Mouse (Mus musculus) midbrain, postnatal 0 days (tissue): ENCODE measurements at regions not wholly inside any gene's neighbourhood (a gene's known extent, or its start where the extent isn't known, plus 50 kb on each side); places are given as distances from the start of the nearest gene placed in this dataset.

Experiments used
- ATAC-seq: fragments of 200-750 bp; cut with Nextera tagmentation; 2 replicates; pipeline ENCODE4 v1.8.0; 2017; ENCODE audit warnings: moderate number of reproducible peaks, mild to moderate bottlenecking, moderate TSS enrichment, moderate library complexity; ENCODE audit not compliant: low FRiP score
- DNase-seq: peaks from one replicate; pipeline ENCODE4 v3.0.0-alpha.2; 2015; ENCODE audit warnings: low spot score
- H3K27ac ChIP-seq: fragments of 300-500 bp; sonication (generic); 2 replicates; pipeline ENCODE4 v1.5.1; 2014; ENCODE audit warnings: low read depth, mild to moderate bottlenecking, low read length, mixed read lengths
- H3K27me3 ChIP-seq: fragments of 300-500 bp; sonication (generic); 2 replicates; pipeline ENCODE4 v1.6.1; 2014; ENCODE audit warnings: low read length, control low read depth, mixed read lengths; ENCODE audit not compliant: insufficient read depth
- H3K36me3 ChIP-seq: fragments of 300-500 bp; sonication (generic); 2 replicates; pipeline ENCODE4 v1.6.1; 2014; ENCODE audit warnings: low read length, control low read depth, mixed read lengths; ENCODE audit not compliant: insufficient read depth
- H3K4me1 ChIP-seq: fragments of 300-500 bp; sonication (generic); 2 replicates; pipeline ENCODE4 v1.6.1; 2014; ENCODE audit warnings: mild to moderate bottlenecking, control low read depth, antibody characterized with exemption, low read length, mixed read lengths; ENCODE audit not compliant: insufficient read depth
- H3K4me2 ChIP-seq: fragments of 300-500 bp; sonication (generic); 2 replicates; pipeline ENCODE4 v1.6.1; 2014; ENCODE audit warnings: low read depth, mild to moderate bottlenecking, low read length, mixed read lengths; ENCODE audit not compliant: poor library complexity, severe bottlenecking
- H3K4me3 ChIP-seq: fragments of 300-500 bp; sonication (generic); 2 replicates; pipeline ENCODE4 v1.5.1; 2014; ENCODE audit warnings: low read depth, mild to moderate bottlenecking, low read length, moderate library complexity
- H3K9ac ChIP-seq: fragments of 300-500 bp; sonication (generic); replicated peaks from 2 replicates; pipeline ENCODE4 v1.6.1; 2014; ENCODE audit warnings: mild to moderate bottlenecking, low read length, moderate library complexity, mixed read lengths; ENCODE audit not compliant: poor library complexity, severe bottlenecking
- H3K9me3 ChIP-seq: fragments of 300-500 bp; sonication (generic); 2 replicates; pipeline ENCODE4 v1.6.1; 2016; ENCODE audit warnings: low read length, control low read depth
- CTCF ChIP-seq: IDR thresholded peaks from 2 replicates; pipeline ENCODE4 v1.5.1; 2016; ENCODE audit warnings: antibody characterized with exemption, mild to moderate bottlenecking
- WGBS: fragments of 180-500 bp; shearing (Covaris S2); extraction: QIAGEN DNeasy Blood & Tissue Kit; methylation state at CpG from one replicate; pipeline ENCODE4 v1.1.7; 2014; 5-methylcytosine and 5-hydroxymethylcytosine counted together

DNA sequence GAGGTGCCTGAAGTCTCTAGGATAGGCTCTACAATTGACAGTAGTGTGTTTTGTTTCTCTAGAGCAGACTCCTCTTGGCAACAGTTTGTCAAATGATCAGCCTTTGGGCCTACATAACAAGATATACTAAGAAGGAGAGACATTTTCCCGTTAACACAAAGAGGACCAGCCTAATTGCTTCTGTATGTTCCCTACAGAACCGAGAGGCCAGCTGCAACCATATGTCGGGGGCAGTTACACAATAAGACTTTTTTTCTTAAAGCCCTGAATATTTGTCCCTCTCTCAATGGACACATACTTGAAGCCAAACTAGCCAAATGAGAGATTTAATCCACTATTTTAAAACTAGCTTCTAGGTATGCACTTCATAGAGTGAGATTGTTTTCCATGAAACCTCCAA is 226.5 kb upstream of the Tox3 start:
- Histone ChIP-seq H3K4me3 (no peak overlapping the region), H3K36me3 (no peaks in the 10 kb centered on the region), H3K27me3 (no peaks in the 10 kb centered on the region), H3K9me3 (no peaks in the 10 kb centered on the region), H3K4me1 (no peaks in the 10 kb centered on the region), H3K27ac (no peak overlapping the region), H3K9ac (no peak overlapping the region), H3K4me2 (no peak overlapping the region)
- 83% methylated on average over 3 of the region's 3 CpGs for WGBS
- no peak for ATAC-seq
- no peak for TF ChIP-seq CTCF
- no peak for DNase-seq

DNA sequence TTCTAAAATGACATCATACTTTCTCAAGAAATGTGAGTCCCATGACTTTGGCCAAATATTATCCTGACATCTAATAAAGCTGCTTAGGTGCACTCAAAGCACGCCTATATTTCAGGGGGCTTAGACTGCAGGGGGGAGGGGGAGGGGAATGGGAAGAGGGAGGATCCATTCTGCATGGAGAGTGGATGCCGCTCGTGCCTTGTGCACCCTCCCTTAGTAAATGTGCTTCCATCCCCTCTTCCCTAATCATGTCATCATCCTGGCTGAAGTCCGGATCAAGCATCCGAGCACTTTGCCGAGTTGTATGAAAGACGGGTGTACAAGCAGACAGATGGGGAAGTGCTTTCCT is 207.9 kb upstream of the Tox3 start:
- no peaks in the 10 kb centered on the region for H3K9me3 ChIP-seq
- no peaks in the 10 kb centered on the region for H3K36me3 ChIP-seq
- no peaks in the 10 kb centered on the region for H3K4me1 ChIP-seq
- no peak overlapping the region for H3K9ac ChIP-seq
- 67% methylated on average over 7 of the region's 7 CpGs for WGBS
- H3K4me2 ChIP-seq, result no peak overlapping the region
- H3K4me3 ChIP-seq, result no peak overlapping the region
- ATAC-seq (no peak), DNase-seq (peak; percentile 22)
- no peak overlapping the region for H3K27ac ChIP-seq
- no peaks in the 10 kb centered on the region for H3K27me3 ChIP-seq
- TF ChIP-seq CTCF, result no peak

DNA sequence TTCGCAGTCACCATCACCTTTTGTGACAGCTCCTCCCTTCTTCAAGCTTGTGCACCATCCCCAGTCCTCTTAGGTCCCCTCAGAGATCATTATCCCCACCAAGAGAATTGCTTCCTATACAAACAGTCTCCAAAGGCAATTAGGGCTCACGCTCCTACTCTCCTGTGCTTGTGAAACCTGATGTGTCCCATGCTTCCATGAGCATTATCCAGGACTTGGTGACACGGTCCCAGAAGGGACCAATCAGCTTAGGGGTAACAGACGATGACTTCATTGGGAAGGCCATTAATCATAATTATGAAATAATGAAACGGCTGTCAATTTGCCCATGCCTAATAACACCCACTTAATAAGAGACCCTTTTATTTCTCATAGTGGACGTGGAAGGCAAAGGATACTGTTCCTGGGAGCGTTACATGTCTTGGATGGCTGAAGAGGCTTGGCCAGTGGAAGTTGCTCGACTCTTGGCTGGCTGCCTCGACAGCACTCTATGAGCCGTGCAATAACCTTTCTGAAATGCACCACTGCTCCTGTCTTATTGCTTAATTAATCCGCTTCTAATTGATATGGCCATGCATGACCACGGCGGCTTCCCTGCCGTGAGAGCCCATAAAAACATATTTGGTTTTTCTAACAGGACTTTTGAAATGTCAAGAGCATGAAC is 207.4 kb upstream of the Tox3 start:
- no peak for ATAC-seq
- Histone ChIP-seq H3K4me1 (no peaks in the 10 kb centered on the region), H3K9me3 (no peaks in the 10 kb centered on the region), H3K27me3 (no peaks in the 10 kb centered on the region), H3K27ac (no peak overlapping the region), H3K9ac (no peak overlapping the region), H3K36me3 (no peaks in the 10 kb centered on the region), H3K4me3 (no peak overlapping the region), H3K4me2 (no peak overlapping the region)
- WGBS, result 70% methylated on average over 14 of the region's 14 CpGs
- TF ChIP-seq CTCF, result no peak
- DNase-seq, result peak; percentile 77

DNA sequence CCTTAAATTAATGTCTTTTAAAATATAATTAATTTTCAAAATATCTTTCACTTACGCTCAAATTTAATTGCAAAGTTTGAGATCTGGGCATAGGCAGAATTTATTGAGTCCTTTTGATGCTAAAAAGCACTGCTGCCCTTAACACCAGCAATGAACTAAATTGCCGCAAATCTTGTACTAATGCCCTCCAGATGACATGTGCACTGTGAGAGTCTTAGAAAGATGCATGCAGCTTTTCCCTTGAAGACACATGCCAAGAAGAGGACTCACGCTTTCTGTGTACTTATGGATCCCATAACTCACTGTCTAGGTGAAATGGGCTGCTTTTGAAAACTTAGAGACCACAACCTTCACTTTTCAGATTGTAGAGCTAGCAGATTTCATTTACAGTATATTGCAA is 199.1 kb upstream of the Tox3 start:
- no peak overlapping the region for H3K27ac ChIP-seq
- 79% methylated on average over 3 of the region's 3 CpGs for WGBS
- TF ChIP-seq CTCF, result no peak
- H3K9ac ChIP-seq, result no peak overlapping the region
- no peaks in the 10 kb centered on the region for H3K4me1 ChIP-seq
- no peak overlapping the region for H3K4me3 ChIP-seq
- no peaks in the 10 kb centered on the region for H3K27me3 ChIP-seq
- ATAC-seq, result no peak
- no peaks in the 10 kb centered on the region for H3K9me3 ChIP-seq
- H3K4me2 ChIP-seq, result no peak overlapping the region
- DNase-seq, result no peak
- H3K36me3 ChIP-seq, result no peaks in the 10 kb centered on the region

DNA sequence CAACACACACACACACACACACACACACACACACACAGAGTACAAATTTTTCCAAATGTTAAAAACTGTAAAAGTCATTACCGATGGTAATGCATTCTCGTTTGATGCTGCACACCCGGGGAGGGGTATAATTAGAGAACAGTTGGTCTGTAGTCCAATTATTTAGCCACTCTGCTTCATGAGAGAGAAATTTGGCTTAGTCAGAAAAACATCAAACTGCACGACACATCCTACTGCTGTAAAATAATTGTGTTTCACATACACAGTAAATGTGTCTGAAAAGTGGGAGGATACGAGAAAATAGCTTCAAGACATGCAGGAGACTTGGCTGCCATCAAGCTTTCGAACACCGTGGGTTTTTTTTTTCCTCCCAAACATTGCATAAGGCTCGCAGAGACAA is 194.5 kb upstream of the Tox3 start:
- WGBS, result 43% methylated on average over 8 of the region's 8 CpGs
- H3K4me2 ChIP-seq, result no peak overlapping the region

DNA sequence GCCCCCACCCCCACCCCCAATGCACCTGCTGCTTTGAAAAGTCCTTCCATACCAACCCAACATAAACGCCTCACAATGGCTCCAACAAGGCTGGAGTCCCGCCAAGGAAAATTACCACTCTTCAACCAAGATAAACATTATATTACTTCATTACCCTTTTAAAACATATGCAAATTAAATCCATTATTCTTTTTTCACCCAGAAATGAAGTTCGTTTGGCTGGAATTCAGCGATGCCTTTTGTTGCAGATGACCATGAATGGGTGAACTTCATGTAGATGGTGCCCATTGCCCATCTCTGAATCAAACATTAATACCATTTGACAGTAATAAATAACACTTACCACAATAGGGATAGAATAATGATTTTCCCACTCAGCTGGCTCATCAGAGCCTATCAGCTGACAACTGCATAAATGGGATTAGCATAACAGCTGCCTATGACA is 188.1 kb upstream of the Tox3 start:
- Histone ChIP-seq H3K27ac (no peak overlapping the region), H3K27me3 (no peaks in the 10 kb centered on the region), H3K4me1 (no peaks in the 10 kb centered on the region), H3K36me3 (no peaks in the 10 kb centered on the region), H3K4me2 (no peak overlapping the region), H3K9ac (no peak overlapping the region), H3K9me3 (no peaks in the 10 kb centered on the region), H3K4me3 (no peak overlapping the region)
- 34% methylated on average over 4 of the region's 4 CpGs for WGBS
- TF ChIP-seq CTCF, result no peak
- ATAC-seq, result no peak
- peak; percentile 33 for DNase-seq

More for the DNA sequence above, 194.5 kb upstream of the Tox3 start:
- H3K9ac ChIP-seq, result no peak overlapping the region
- no peak overlapping the region for H3K4me3 ChIP-seq
- no peak for DNase-seq
- H3K27ac ChIP-seq, result no peak overlapping the region
- H3K9me3 ChIP-seq, result no peaks in the 10 kb centered on the region
- no peaks in the 10 kb centered on the region for H3K4me1 ChIP-seq
- H3K36me3 ChIP-seq, result no peaks in the 10 kb centered on the region
- no peak for TF ChIP-seq CTCF
- H3K27me3 ChIP-seq, result no peaks in the 10 kb centered on the region
- ATAC-seq, result no peak
